Mouse (Mus musculus): ENCODE measurements around the gene Pparg.

The Pparg gene

DNA sequence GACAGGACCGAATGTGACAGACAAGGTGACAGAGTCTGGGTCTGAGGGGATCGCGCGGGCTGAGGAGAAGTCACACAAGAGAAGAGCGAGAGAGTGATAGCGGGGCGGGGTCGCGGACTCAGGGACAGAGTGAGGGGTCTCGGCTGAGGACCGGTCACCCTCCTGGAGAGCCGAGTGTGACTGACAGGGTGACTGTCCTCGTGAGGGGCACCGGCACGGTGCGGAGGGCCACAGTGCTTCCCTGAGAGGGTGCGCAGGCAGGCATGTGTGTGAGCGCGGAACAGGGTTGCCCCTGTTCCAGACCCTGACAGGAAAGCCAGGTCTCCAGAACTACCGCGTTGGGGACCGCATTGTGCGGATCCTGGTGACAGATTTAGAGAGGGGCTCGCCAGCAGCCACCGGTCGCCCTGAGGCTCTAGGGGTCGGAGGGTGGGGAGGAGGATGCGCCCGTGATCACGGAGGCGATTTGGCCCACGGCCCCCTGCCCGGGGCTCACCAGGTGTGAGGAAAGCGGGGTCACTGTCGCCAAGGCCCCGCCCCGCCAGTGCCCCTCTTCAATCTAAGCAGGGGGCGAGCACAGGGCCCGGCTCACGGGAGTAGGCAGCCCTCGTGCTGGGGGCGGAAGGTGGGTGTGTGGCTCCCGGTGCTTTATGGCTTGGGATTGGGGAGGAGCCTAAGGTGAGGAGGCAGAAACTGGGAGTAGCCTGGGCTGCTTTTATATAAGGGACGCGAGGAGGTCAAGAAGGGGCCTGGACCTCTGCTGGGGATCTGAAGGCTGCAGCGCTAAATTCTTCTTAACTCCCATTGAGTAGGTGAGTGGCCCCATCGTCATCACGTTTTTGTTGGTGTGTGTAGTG, 1.1 kb downstream of the Pparg start:
- DNase-seq = peak; percentile 14

GRCm38 (mm10) chr6:115366869-115367610, 6.3 kb downstream of the Pparg start:
- DNase-seq = no peak

GRCm38 (mm10) chr6:115374871-115375852, 14.4 kb downstream of the Pparg start:
- no peak for DNase-seq

DNA sequence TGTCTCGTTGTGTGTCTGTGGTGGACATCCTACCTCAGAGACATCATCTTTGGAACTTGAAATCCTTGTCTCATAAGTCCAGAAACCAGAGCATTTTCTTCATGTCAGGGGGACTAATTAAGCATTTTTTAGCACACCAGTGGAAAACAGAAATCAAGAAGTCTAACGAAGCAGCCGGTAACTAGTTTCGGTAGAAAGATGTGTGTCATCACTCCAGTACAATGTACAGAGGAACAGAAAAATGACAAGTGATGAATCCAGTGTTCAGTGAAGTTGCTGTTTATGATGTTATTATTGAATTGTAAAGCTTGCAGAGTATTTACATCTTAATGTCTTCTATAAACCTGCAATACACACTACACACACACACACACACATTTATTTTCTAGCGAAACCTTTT, 19.8 kb downstream of the Pparg start:
- no peak for DNase-seq

- no peak for DNase-seq
Measured at GRCm38 (mm10) chr6:115382712-115383111, 22.0 kb downstream of the Pparg start.

GRCm38 (mm10) chr6:115389945-115390540, 29.3 kb downstream of the Pparg start:
- no peak for DNase-seq

GRCm38 (mm10) chr6:115396911-115397310, 36.2 kb downstream of the Pparg start:
- no peak for DNase-seq

DNA sequence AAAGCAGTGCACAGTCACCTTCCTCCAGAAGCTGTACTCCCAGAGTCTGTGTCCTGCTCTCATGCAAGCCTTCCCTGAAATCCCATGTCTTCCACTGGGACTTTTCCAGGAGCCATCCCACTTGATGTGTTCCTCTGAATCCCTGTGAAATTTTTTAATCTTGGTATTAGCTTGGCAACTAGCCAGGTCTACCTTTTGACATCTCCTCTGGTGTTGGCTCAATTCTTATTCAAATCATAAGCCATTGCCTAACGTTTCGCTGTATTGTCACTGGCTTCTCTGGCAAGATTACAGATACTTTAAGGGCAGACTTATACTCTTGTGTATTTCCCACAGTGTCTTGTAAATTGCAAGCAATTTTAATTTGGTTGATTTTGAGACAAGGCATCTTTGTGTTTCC, 43.6 kb downstream of the Pparg start:
- no peak for DNase-seq

- no peak for DNase-seq
Measured at GRCm38 (mm10) chr6:115411477-115411876, 50.7 kb downstream of the Pparg start.

DNA sequence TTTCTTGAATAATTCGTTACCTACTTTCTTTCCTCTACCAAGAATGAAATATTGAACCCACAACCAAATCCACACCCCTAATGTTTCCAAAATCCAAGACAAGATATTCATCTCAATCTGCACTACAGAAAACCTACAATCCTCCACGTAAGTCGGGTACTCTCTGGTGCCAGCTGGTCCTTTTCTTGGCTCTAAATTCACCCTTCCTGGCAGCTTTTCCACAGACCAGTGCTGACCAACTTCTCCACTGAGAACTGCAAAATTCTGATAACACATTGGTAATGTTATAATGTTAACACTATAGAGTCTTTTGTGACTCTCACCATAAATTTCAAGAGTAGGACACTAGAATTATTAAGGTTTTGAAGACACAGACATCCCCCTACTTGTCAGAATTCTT, 57.4 kb downstream of the Pparg start:
- no peak for DNase-seq

DNA sequence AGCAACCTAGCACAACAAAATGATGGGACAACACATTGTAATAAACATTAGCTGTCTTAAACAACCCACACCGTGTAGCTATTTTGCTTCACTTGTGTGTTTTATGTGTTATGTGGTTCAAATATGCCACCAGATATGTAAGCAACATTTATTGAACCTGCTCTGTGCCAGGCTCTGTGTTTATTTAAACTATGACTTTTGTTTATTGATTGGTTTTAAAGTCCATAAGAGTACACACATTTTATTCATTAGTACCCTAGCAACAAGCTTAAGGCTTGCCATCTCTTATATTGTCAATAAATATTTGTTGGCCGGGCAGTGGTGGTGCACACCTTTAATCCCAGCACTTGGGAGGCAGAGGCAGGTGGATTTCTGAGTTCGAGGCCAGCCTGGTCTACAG, 58.2 kb downstream of the Pparg start:
- no peak for DNase-seq

DNA sequence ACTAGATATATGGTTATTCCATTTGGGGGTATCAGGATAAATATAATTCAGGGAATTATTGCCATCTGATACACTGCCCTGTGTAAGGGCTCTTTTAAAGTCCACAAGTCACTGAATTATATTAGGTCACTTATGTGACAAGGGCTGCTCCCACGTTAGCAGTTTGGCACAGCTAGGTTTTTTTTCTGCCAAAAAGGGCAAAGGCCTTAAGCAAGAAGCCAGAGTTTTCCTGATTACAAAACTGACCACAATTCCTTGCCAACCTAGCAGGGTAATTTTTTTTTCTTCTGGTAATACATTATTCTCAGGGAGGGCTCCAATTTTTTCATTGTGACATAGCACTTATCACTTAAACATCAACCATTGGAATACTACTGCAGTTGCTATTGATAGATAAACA, 60.2 kb downstream of the Pparg start:
- DNase-seq = no peak

DNA sequence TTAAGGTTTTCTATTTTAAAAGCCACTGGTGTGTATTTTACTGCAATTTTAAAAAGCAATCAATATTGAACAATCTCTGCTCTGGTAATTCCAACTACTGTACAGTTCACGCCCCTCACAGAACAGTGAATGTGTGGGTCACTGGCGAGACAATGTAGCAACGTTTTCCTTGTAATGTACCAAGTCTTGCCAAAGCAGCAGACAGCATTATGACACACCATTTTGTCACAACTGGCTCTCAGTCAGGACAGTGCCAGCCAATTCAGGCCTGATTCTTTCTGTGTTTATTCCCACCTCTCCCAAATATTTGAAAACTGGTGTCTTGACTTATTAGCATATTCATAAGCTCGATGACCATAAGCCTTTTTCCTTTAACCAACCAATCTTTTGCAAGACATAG, 60.9 kb downstream of the Pparg start:
- no peak for DNase-seq

- DNase-seq = no peak
Measured at GRCm38 (mm10) chr6:115424433-115424832, 63.7 kb downstream of the Pparg start.

DNA sequence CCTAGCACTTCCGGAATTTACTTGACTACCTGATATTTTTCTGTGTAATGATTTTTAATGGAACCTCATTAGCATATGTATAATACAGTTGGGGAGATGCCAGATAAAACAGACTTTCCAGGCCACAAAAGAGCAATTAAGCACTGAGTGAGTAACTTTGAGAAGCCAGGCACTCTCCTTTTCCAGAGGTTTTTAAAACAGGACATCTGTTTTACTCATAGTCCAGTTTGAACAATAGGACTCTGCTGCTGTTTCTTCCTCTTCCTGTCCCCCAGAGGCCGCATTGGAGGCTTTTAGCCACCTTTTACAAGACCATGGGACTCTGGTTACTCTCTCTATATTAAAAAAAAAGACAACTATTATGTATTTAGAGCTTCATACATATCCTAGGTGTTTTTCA, 72.0 kb downstream of the Pparg start:
- DNase-seq = no peak

DNA sequence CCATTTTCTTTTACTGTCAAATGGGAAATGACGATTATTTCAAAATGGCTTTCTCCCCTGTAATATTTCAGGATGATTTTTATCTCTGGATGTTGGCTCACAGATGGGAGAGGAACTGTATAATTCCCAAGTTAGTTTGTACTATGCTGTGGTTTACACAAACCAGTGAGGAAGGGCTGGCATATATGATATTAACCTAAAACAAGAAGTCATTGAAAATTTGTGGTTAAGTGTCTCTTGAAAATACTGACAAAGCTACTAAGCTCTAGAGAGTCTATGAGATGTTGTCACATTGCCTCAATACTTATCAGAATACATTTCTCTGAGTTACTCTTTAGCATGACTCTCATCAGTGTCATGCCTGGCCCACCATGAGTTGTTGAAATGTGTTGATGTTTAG, 73.3 kb downstream of the Pparg start:
- DNase-seq = no peak

DNA sequence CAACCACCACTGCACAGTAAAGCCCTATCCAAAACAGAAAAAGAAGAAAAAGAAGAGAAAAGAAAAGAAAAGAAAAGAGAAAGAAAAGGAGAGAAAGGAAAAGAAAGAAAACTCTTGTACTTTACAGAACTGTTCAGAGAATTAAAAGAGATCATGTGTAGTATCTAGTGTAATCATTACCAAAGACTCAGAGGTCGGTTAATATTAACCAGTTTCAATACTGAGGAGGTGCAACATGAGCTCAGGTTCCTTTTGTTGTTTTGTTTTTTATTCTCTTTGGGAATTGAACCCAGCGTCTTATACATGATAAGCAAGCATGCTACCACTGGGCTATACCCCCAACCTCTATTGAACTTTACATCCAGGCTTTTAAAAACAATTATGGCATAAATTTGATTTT, 74.1 kb downstream of the Pparg start:
- no peak for DNase-seq

DNA sequence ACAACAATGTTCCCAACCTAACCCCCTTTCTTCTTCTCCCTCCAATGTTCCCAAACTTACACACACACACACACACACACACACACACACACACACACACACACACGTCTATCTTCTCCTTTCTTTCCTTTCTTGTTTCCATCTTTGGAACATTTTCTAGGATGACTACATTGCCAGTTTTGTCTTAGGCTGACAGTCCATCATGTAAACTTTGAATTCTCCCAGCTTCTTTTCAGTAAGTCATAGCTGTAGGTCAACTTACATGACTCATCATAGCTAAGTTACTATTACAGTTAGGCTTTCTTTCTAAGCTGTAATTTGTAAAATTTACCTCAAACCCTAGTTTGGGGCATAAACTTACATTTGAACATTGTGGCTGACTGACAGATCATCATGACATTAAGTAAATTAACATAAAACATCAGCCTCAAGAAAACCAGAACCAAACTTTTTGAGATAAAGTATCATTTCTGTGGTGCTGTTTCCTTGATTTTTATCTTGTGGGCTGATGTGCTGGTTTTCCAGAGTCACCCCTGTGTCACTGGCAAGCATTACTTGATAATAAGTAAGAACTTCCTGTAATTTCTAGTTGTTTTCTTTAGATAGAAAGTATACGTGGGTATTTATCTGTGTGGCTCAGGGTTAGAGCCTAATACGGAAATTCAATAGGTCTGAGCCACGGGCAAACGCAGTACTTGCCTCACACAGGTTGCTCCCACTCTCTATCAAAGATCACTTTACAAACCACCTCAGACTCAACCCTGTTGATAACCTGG, 79.7 kb downstream of the Pparg start:
- no peak for DNase-seq

- no peak for DNase-seq
Measured at GRCm38 (mm10) chr6:115452501-115452900, 91.8 kb downstream of the Pparg start.

GRCm38 (mm10) chr6:115462743-115463337, 102.1 kb downstream of the Pparg start:
- no peak for DNase-seq

DNA sequence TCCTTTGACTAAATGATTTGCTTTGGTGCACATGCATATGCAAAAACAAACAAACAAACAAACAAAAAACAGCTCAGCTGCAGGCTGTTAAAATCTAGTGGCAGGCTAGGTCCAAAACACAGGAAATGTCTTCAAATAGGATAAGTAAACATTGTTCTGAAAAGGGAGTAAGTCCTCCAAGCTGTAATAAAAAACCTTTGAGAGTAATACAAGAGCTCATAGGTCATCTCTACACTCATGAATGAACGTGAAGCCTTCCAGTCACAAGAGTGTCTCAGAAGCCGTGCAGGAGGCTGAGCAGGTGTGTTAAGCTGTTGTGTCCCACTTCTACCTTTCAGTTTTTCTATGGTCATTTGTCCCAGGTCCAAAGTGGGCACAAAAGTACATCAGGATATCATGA, 102.6 kb downstream of the Pparg start:
- no peak for DNase-seq
